Mouse (Mus musculus) heart, postnatal 0 days (tissue): ENCODE data around the gene Trim2.

Experiments used
- CTCF ChIP-seq: IDR thresholded peaks from 2 replicates; pipeline ENCODE4 v1.5.1; 2016; ENCODE audit warnings: antibody characterized with exemption, control low read depth, low read depth
- EP300 ChIP-seq: IDR thresholded peaks from 2 replicates; pipeline ENCODE4 v1.6.1; 2016; ENCODE audit warnings: antibody characterized with exemption, low read depth

- TF ChIP-seq CTCF: peak; percentile 75
- no peak for TF ChIP-seq EP300
These were observed 4.4 kb downstream of the Trim2 start for GRCm38 (mm10) chr3:84302273-84302672.
